Mouse (Mus musculus): ENCODE measurements around the gene Gm20388.

The Gm20388 gene

DNA sequence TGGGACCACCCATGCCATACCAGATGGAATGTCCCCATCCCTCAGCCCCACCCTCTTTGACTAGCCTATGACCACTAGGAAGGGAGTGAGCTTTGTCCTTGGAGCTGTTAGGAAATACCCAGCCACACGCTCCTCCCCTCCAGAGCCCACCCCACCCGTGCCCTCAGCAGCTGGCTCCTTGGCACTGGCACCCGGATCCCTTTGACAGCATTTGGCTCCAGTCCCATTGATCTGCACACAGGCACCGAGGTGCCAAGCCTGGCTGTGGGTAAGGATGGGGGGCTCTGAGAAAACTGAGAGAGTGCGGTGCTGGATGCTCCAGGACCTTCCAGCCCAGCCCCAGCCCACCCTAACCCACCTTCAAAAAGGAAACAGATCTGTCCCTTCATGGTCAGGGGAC, 2840.7 kb downstream of the Gm20388 start:
- peak; percentile 87 to 93 for DNase-seq

- peak; percentile 86 to 92 for DNase-seq
Observed at GRCm38 (mm10) chr8:122752111-122752721, 2841.6 kb downstream of the Gm20388 start.

DNA sequence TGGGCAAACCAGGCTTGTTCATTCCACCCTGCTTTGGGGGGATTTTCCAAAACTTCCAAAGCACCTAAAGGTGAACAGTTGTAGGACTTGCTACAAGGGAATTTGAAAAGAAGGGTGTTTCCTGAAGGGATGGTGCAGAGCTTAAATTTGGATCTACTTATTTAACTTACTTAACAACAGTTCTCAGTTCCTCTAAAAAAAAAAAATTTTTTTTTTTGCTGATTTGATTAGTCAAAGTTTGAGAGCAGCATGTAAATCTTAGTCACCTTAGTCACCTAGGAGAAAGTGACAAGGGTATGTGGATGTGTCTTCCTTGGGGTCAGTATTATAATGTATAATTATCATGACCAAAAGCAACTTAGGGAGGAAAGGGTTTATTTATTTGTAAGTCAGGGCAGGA, 2848.0 kb downstream of the Gm20388 start:
- DNase-seq: no peak

DNA sequence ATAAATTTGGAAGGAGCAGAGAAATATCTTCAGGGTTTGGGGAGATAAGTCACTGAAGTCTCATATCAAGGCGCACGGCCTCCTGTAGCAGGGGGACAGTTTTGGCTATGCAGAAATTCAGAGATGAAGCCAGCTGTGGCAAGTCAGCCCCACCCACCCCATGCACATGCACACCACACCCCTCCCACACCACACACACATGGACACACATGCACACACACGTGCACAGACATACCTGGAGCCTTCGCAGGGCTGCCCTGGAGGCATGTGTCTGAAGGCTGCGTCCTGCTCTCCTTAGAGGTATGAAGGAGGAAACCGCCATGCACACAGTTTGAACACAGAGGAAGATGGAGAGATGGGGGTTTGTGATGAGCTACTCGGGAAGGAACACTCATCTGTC, 2849.5 kb downstream of the Gm20388 start:
- DNase-seq: no peak

- no peak for DNase-seq
Observed at GRCm38 (mm10) chr8:122761109-122761508, 2850.5 kb downstream of the Gm20388 start.

GRCm38 (mm10) chr8:122762731-122763266, 2852.2 kb downstream of the Gm20388 start:
- no peak for DNase-seq

- DNase-seq: no peak
Observed at GRCm38 (mm10) chr8:122763267-122763738, 2852.7 kb downstream of the Gm20388 start.

- no peak for DNase-seq
Observed at GRCm38 (mm10) chr8:122764790-122765474, 2854.3 kb downstream of the Gm20388 start.

GRCm38 (mm10) chr8:122766189-122766588, 2855.5 kb downstream of the Gm20388 start:
- no peak for DNase-seq

- DNase-seq: no peak
Observed at GRCm38 (mm10) chr8:122766647-122767200, 2856.1 kb downstream of the Gm20388 start.

- no peak for DNase-seq
Observed at GRCm38 (mm10) chr8:122767229-122767628, 2856.6 kb downstream of the Gm20388 start.

- DNase-seq: peak; percentile 83 to 87
Observed at GRCm38 (mm10) chr8:122769251-122770058, 2858.8 kb downstream of the Gm20388 start.

DNA sequence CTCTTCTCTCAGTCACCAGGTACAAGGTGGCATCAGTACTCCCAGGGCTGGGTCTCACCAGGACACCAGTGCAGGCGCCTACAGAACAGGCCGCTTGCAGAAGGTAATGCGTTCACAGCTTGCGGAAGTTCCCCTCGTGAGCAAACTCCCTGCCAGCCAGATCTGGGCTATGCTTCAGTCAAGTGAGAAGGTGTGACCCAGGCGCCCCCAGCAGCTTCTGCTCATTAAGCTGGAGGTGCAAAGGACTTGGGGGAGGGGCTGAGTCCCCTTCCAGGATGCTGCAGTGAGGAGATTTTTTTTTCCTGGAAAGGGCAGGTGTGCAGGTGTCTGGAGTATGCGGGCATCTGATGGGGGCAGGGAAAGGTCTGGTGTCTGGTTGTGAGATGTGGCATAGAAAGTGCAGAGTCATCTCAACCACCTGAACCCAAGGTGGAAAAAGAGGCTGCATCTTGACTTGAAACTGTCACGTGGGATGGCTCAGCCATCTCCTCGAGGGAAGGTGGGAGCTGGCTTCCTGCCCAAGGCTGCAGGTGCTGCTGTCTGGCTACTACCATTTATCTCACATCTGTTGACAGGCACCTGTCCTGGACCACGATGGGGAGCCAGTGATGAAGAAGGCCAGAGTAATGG, 2861.9 kb downstream of the Gm20388 start:
- peak in 1 of 2 experiments; percentile 32 for DNase-seq

- DNase-seq: peak; percentile 88 to 90
Observed at GRCm38 (mm10) chr8:122775285-122776155, 2864.9 kb downstream of the Gm20388 start, which contains the start of gene Acsf3. Gene Acsf3 (plus strand): TSS chr8:122775486.

DNA sequence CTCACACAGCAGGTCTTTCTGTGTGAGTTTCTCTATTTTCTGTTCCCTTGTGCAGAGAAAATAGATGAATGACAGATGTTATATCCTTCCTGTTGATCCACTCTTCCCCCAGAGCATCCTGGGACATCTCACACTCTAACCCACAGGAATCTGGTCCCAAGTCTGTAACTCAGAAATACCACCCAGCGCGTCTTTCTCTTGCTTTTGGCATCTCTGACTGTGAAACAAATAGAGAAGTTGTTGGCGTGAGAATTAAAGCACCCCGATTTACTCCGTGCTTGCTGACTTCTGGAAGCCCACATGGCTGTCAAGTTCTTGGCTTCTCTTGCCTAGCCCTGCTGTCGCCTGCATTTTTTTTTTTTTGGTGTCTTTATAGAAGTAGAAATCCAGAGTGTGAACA, 2867.1 kb downstream of the Gm20388 start:
- DNase-seq: no peak

DNA sequence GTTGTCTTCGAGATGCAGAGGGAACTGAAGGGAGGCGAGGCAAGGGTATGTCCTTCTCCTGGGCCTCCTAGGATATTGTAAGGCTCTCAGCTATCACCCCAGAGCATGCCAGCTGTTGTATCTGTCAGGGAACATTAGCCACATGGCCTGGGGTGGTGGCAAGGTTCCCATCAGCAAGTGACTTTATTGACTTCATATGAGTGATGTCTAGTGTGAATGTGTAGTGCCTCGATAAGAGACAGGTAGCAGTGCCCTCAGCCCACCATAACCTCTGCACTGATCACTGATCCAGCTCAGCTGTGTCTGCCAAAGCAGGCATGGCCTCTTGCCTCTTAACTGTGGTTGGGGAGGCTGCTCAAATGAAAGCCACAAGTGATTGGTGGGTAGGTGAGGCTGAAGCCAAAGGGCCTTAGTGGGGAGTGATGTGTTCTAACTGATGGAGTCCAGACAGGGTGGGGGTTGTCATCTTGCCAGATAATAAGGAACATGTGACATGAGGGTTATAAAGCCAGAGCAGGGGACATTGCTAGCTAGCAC, 2868.1 kb downstream of the Gm20388 start:
- DNase-seq: no peak

DNA sequence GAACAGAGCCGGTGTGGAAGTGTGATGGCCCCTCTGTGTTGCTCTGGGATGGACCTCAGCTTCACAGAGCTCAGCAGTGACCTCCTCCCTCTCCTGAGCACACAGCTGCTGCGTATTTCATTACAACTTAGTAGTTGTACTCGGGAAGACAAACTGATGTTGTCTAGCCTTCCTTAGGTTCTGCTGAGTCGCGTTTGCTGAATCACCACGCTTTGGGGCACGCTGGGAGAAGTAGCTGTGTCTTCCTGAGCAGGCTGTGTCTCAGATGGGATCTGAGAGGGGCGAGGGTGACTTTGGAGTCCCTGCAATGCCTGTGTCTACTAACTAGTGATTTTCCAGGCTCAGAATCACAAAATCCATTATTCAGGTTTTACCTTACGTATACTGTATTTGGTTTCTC, 2868.6 kb downstream of the Gm20388 start:
- DNase-seq: no peak

DNA sequence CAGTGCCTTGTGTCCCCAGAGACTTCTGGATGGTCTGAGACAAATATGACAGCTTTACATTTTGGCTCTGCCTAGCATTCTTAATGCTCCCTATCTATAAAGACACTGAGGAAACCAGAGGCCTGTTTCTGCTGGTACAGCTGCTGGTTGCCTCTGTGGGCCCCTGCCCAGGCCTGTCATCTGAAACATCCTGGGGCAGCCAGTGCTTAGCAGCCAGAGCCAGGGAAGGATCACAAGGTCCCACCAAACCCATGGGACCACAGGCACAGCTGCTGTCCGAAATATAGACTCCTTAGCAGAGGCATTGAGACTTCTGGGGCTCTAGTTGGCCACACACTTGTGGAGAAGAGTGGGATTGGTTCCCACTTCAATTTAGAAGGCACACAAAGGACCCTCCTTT, 2874.1 kb downstream of the Gm20388 start:
- no peak for DNase-seq

GRCm38 (mm10) chr8:122789796-122790195, 2879.2 kb downstream of the Gm20388 start:
- DNase-seq: no peak

GRCm38 (mm10) chr8:122793375-122794174, 2882.9 kb downstream of the Gm20388 start:
- DNase-seq: peak; percentile 75 to 85
